Mouse (Mus musculus) limb, embryonic 13.5 days (tissue): ENCODE data around the gene Ahdc1. TPM values are rescaled to one million over a fixed set of nuclear protein-coding genes. Genes with fewer than 3 reads are reported as not detected.

Experiments
- ATAC-seq: fragments of 200-750 bp; cut with Nextera tagmentation; 2 replicates; pipeline ENCODE4 v1.8.0; 2017; ENCODE audit warnings: low read depth, moderate number of reproducible peaks, moderate TSS enrichment; ENCODE audit not compliant: low FRiP score
- H3K27ac ChIP-seq: fragments of 300-500 bp; sonication (generic); 2 replicates; pipeline ENCODE4 v1.5.1; 2015; ENCODE audit warnings: inconsistent platforms, mild to moderate bottlenecking, moderate library complexity
- H3K27me3 ChIP-seq: fragments of 300-500 bp; sonication (generic); 2 replicates; pipeline ENCODE4 v1.6.1; 2015; ENCODE audit warnings: mild to moderate bottlenecking, inconsistent platforms
- H3K36me3 ChIP-seq: fragments of 300-500 bp; sonication (generic); 2 replicates; pipeline ENCODE4 v1.6.1; 2015; ENCODE audit warnings: inconsistent platforms, mild to moderate bottlenecking, moderate library complexity
- H3K4me1 ChIP-seq: fragments of 300-500 bp; sonication (generic); 2 replicates; pipeline ENCODE4 v1.6.1; 2015; ENCODE audit warnings: inconsistent platforms
- H3K4me2 ChIP-seq: fragments of 300-500 bp; sonication (generic); replicated peaks from 2 replicates; pipeline ENCODE4 v1.6.1; 2015; ENCODE audit warnings: inconsistent platforms, mild to moderate bottlenecking, moderate library complexity
- H3K4me3 ChIP-seq: fragments of 300-500 bp; sonication (generic); 2 replicates; pipeline ENCODE4 v1.5.1; 2015; ENCODE audit warnings: moderate library complexity, mild to moderate bottlenecking, inconsistent platforms
- H3K9ac ChIP-seq: fragments of 300-500 bp; sonication (generic); 2 replicates; pipeline ENCODE4 v1.6.1; 2015; ENCODE audit warnings: mild to moderate bottlenecking, inconsistent platforms
- H3K9me3 ChIP-seq: fragments of 300-500 bp; sonication (generic); 2 replicates; pipeline ENCODE4 v1.6.1; 2016; ENCODE audit warnings: inconsistent platforms
- whole genome bisulfite sequencing: fragments of 180-500 bp; shearing (Covaris S2); methylation state at CpG from one replicate; pipeline ENCODE4 v1.1.7; 2015; 5-methylcytosine and 5-hydroxymethylcytosine counted together
- polyA plus RNA-seq: library from polyadenylated mRNA; unstranded; fragments of >200 nt; fragmentation: Nextera tagmentation; extraction: Ambion mirVana; gene quantifications from 2 replicates; pipeline ENCODE4 v1.2.1, GENCODE M21; 2015

Ahdc1 gene
- polyA plus RNA-seq, 1 experiment from 2014 or later = 11.3 TPM

GRCm38 (mm10) chr4:133045771-133046474 lies 34.9 kb downstream of the Ahdc1 start:
- Histone ChIP-seq H3K27me3 (no peaks in the 10 kb centered on the region), H3K27ac (peak overlapping the region; percentile 87; the same call in 1 of the 2 replicates), H3K9me3 (no peaks in the 10 kb centered on the region), H3K36me3 (no peaks in the 10 kb centered on the region), H3K4me2 (peak overlapping the region; percentile 42), H3K4me1 (peaks cover 100% of the 10 kb centered on the region), H3K4me3 (no peak overlapping the region), H3K9ac (peak overlapping the region; percentile 48; the same call in 1 of the 2 replicates)
- no peak for ATAC-seq
- WGBS = 33% methylated on average over 11 of the region's 11 CpGs

- peak overlapping the region; percentile 43; the same call in 1 of the 2 replicates for H3K9ac ChIP-seq
- peak overlapping the region; percentile 61; the same call in 1 of the 2 replicates for H3K27ac ChIP-seq
- no peaks in the 10 kb centered on the region for H3K9me3 ChIP-seq
- 25% methylated on average over 12 of the region's 12 CpGs for WGBS
- no peaks in the 10 kb centered on the region for H3K27me3 ChIP-seq
- no peak overlapping the region for H3K4me3 ChIP-seq
- peaks cover 100% of the 10 kb centered on the region for H3K4me1 ChIP-seq
- ATAC-seq = no peak
- H3K36me3 ChIP-seq = no peaks in the 10 kb centered on the region
- peak overlapping the region; percentile 27 for H3K4me2 ChIP-seq
Measured at GRCm38 (mm10) chr4:133046691-133047352, 35.8 kb downstream of the Ahdc1 start.

- peak overlapping the region; percentile 27 for H3K4me2 ChIP-seq
- no peak overlapping the region for H3K4me3 ChIP-seq
- H3K9ac ChIP-seq = peak overlapping the region; percentile 43; the same call in 1 of the 2 replicates
- H3K9me3 ChIP-seq = no peaks in the 10 kb centered on the region
- no peaks in the 10 kb centered on the region for H3K36me3 ChIP-seq
- WGBS = 22% methylated on average over 16 of the region's 16 CpGs
- H3K27me3 ChIP-seq = no peaks in the 10 kb centered on the region
- ATAC-seq = no peak
- peaks cover 100% of the 10 kb centered on the region for H3K4me1 ChIP-seq
- H3K27ac ChIP-seq = peak overlapping the region; percentile 58; the same call in 1 of the 2 replicates
Measured at GRCm38 (mm10) chr4:133047353-133048105, 36.5 kb downstream of the Ahdc1 start.

GRCm38 (mm10) chr4:133049071-133049920 lies 38.2 kb downstream of the Ahdc1 start:
- H3K9me3 ChIP-seq = no peaks in the 10 kb centered on the region
- no peak overlapping the region for H3K4me2 ChIP-seq
- H3K9ac ChIP-seq = peak overlapping the region; percentile 55
- no peak overlapping the region for H3K4me3 ChIP-seq
- peaks cover 9% of the 10 kb centered on the region for H3K36me3 ChIP-seq
- peaks cover 100% of the 10 kb centered on the region for H3K4me1 ChIP-seq
- 55% methylated on average over 19 of the region's 19 CpGs for WGBS
- H3K27ac ChIP-seq = peak overlapping the region; percentile 48
- H3K27me3 ChIP-seq = no peaks in the 10 kb centered on the region
- ATAC-seq = no peak

GRCm38 (mm10) chr4:133050196-133050836 lies 39.3 kb downstream of the Ahdc1 start:
- H3K9me3 ChIP-seq = no peaks in the 10 kb centered on the region
- peaks cover 14% of the 10 kb centered on the region for H3K36me3 ChIP-seq
- H3K4me2 ChIP-seq = no peak overlapping the region
- no peak for ATAC-seq
- H3K27me3 ChIP-seq = no peaks in the 10 kb centered on the region
- H3K4me3 ChIP-seq = no peak overlapping the region
- H3K27ac ChIP-seq = peak overlapping the region; percentile 48
- WGBS = 77% methylated on average over 9 of the region's 9 CpGs
- peaks cover 100% of the 10 kb centered on the region for H3K4me1 ChIP-seq
- H3K9ac ChIP-seq = 0 out of 2 replicates have a peak overlapping the region, but pooled peaks have one; percentile 50

- 83% methylated on average over 6 of the region's 6 CpGs for WGBS
- Histone ChIP-seq H3K27me3 (no peaks in the 10 kb centered on the region), H3K36me3 (peaks cover 20% of the 10 kb centered on the region), H3K4me1 (peaks cover 100% of the 10 kb centered on the region), H3K4me3 (no peak overlapping the region), H3K9me3 (no peaks in the 10 kb centered on the region), H3K27ac (peak overlapping the region; percentile 88), H3K4me2 (peak overlapping the region; percentile 53), H3K9ac (peak overlapping the region; percentile 58)
- ATAC-seq = no peak
Measured at GRCm38 (mm10) chr4:133050837-133051549, 39.9 kb downstream of the Ahdc1 start.

- peak overlapping the region; percentile 58 for H3K9ac ChIP-seq
- H3K27ac ChIP-seq = peak overlapping the region; percentile 88
- WGBS = 18% methylated on average over 14 of the region's 14 CpGs
- H3K36me3 ChIP-seq = peaks cover 20% of the 10 kb centered on the region
- no peaks in the 10 kb centered on the region for H3K9me3 ChIP-seq
- 0 out of 2 replicates have a peak overlapping the region, but pooled peaks have one; percentile 12 for H3K4me3 ChIP-seq
- H3K4me1 ChIP-seq = peaks cover 100% of the 10 kb centered on the region
- H3K4me2 ChIP-seq = peak overlapping the region; percentile 53
- no peak for ATAC-seq
- H3K27me3 ChIP-seq = no peaks in the 10 kb centered on the region
Measured at GRCm38 (mm10) chr4:133051550-133051865, 40.4 kb downstream of the Ahdc1 start.

GRCm38 (mm10) chr4:133052029-133052745 lies 41.1 kb downstream of the Ahdc1 start:
- WGBS = 13% methylated on average over 6 of the region's 6 CpGs
- Histone ChIP-seq H3K36me3 (peaks cover 20% of the 10 kb centered on the region), H3K4me2 (peak overlapping the region; percentile 53), H3K4me1 (peaks cover 99% of the 10 kb centered on the region), H3K4me3 (0 out of 2 replicates have a peak overlapping the region, but pooled peaks have one; percentile 12), H3K27ac (peak overlapping the region; percentile 88), H3K9ac (peak overlapping the region; percentile 58), H3K9me3 (no peaks in the 10 kb centered on the region), H3K27me3 (no peaks in the 10 kb centered on the region)
- ATAC-seq = no peak

GRCm38 (mm10) chr4:133052995-133053572 lies 42.0 kb downstream of the Ahdc1 start:
- peak overlapping the region; percentile 88; the same call in 1 of the 2 replicates for H3K27ac ChIP-seq
- peaks cover 25% of the 10 kb centered on the region for H3K36me3 ChIP-seq
- no peak overlapping the region for H3K4me2 ChIP-seq
- H3K27me3 ChIP-seq = no peaks in the 10 kb centered on the region
- peaks cover 99% of the 10 kb centered on the region for H3K4me1 ChIP-seq
- no peak for ATAC-seq
- no peak overlapping the region for H3K4me3 ChIP-seq
- WGBS = 82% methylated on average over 13 of the region's 13 CpGs
- no peaks in the 10 kb centered on the region for H3K9me3 ChIP-seq
- 0 out of 2 replicates have a peak overlapping the region, but pooled peaks have one; percentile 10 for H3K9ac ChIP-seq

- Histone ChIP-seq H3K4me1 (peaks cover 99% of the 10 kb centered on the region), H3K36me3 (peaks cover 34% of the 10 kb centered on the region), H3K9ac (no peak overlapping the region), H3K27me3 (no peaks in the 10 kb centered on the region), H3K4me2 (no peak overlapping the region), H3K4me3 (no peak overlapping the region), H3K27ac (peak overlapping the region; percentile 80; the same call in 1 of the 2 replicates), H3K9me3 (no peaks in the 10 kb centered on the region)
- no peak for ATAC-seq
- WGBS = 58% methylated on average over 6 of the region's 6 CpGs
Measured at GRCm38 (mm10) chr4:133054530-133054929, 43.5 kb downstream of the Ahdc1 start.
